Mouse (Mus musculus) urinary bladder, postnatal 25 days (tissue): ENCODE data around the gene Ppp1r15a.
A peak's percentile ranks its signal among the peaks of the same experiment; 100 is the strongest.
"Not testable (repeated sequence)": the region's sequence is repeated elsewhere in the genome, so short reads cannot be mapped to it uniquely, and the experiment has no call there.

Source experiments
- DNase-seq: peaks from one replicate; pipeline ENCODE4 v3.0.0; 2022; ENCODE audit warnings: low spot score

Gene Ppp1r15a

DNA sequence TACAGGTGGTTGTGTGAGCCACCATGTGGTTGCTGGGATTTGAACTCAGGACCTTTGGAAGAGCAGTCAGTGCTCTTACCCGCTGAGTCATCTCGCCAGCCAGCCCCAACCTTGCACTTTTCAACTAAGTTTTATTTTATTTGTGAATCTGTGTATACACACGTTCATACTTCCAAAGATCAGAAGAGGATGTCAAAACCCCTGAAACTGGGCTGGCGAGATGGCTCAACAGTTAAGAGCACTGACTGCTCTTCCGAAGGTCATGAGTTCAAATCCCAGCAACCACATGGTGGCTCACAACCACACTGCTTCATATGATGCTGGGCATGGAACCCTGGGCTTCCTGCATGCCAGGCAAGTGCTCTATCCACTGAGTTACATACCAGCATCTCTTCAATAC lies 41.1 kb downstream of the Ppp1r15a start:
- DNase-seq, result not testable (repeated sequence)

GRCm38 (mm10) chr7:45482166-45482565 lies 43.9 kb downstream of the Ppp1r15a start:
- no peak for DNase-seq

DNA sequence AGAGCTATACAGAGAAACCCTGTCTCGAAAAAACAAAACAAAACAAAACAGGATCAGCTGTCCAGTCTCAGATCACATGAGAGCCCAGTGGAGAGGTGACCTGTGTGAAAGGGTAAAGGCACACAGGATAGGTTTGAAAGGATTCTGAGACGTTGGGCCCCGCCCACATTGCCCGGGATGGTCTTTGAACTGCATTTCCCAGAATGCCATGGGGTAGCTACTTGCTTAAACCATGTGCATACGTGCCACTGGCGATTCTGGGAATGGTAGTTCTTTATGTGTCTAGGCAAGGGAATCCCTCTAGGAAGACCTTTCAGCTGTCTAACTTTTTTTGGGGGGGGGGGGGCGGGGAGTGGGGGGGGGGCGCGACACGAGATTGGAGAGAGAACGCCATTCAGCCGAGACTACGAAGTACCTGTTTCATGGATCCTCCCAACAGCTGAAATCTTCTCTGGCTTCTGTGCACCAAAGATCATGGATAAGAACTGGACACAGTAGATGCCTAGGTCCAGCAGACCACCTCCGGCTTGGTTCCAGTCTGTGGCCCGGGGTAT lies 44.6 kb downstream of the Ppp1r15a start, which contains the start of gene Tulp2:
Gene Tulp2 (plus strand): TSS at position 504 of the 554 bp plus-strand sequence.
- no peak for DNase-seq

- not testable (repeated sequence) for DNase-seq
Observed at GRCm38 (mm10) chr7:45480310-45480709, 45.8 kb downstream of the Ppp1r15a start.

- DNase-seq, result no peak
Observed at GRCm38 (mm10) chr7:45478774-45479173, 47.3 kb downstream of the Ppp1r15a start.

DNA sequence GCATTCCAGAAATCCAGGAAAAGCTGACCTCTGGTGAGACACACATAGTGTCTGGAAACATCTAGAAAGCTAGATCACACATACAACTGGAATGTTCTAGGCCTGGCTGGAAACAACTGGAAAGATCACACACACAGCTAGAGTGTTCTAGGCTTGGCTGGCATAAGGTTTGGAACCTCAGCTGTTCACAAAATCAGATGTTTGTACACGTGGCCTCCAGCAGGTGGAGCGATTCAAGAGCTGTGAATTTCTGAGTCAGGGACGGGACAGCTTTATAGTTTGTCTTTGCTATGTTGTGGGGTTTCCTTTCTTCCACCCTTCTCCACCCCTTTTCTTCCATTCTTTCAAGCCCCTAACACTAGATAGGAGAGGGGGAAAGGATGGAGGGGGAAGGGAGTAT lies 49.1 kb downstream of the Ppp1r15a start:
- peak; percentile 59 for DNase-seq

DNA sequence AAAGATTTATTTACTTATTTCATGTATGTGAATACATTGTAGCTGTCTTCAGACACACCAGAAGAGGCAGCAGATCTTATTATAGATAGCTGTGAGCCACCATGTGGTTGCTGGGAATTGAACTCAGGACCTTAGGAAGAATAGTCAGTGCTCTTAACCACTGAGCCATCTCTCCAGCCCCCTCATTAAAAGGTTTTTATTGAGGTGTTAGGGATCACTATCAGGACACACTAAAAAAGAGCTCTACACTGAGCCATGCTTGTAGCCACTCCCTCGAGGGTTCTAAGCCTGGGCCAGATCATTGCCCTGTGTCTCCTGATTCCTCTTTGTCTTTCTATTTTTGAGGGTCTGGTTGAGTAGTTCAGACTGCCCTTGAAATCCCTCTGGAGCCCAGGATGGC lies 49.6 kb downstream of the Ppp1r15a start:
- DNase-seq, result no peak

DNA sequence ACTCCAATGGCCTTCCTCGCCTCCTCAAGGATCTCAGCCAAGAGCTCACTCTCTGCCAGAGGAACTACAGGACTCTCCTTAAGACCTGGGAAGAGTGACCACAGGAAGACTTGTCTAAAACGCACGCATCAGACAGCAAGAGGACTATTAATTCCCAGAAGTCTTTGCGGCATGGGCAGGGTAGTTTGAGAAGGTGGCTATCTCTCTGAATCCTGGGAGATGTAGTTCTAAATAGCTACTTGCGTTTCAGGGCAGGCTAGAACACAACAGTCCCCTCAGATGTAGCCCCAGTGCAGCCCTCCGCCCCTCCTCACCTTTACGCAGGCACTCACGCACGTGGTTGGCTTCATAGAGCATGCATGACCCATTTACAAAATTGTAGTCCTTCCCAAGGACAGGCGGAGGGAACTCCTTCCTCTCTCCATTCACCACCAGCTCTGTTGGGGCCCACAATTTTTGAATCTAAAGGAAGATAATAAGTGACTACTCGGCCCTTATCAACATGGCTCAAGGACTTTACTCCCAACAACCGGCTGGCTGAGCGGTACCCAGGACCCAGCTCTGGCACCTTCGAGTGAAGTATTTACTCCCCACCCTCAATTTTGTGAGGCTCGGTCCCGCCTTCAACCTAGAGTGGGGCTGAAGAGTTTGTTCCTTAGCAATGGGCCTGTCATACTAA lies 50.6 kb downstream of the Ppp1r15a start:
- DNase-seq, result no peak
